Mouse (Mus musculus) liver, embryonic 16.5 days (tissue): ENCODE data around the gene Accs. TPM values are rescaled to one million over a fixed set of nuclear protein-coding genes. Genes with fewer than 3 reads are reported as not detected.

Experiments used
- ATAC-seq: fragments of 200-750 bp; cut with Nextera tagmentation; 2 replicates; pipeline ENCODE4 v1.8.0; 2017; ENCODE audit warnings: low read depth, mild to moderate bottlenecking, moderate number of reproducible peaks, moderate library complexity
- H3K27ac ChIP-seq: fragments of 300-500 bp; sonication (generic); 2 replicates; pipeline ENCODE4 v1.5.1; 2014; ENCODE audit warnings: mild to moderate bottlenecking, low read length
- H3K27me3 ChIP-seq: fragments of 300-500 bp; sonication (generic); 2 replicates; pipeline ENCODE4 v1.6.1; 2014; ENCODE audit warnings: low read depth, low read length, mixed read lengths; ENCODE audit not compliant: control insufficient read depth, insufficient read depth
- H3K36me3 ChIP-seq: fragments of 300-500 bp; sonication (generic); 2 replicates; pipeline ENCODE4 v1.6.1; 2014; ENCODE audit warnings: mild to moderate bottlenecking; ENCODE audit not compliant: control insufficient read depth, insufficient read depth
- H3K4me1 ChIP-seq: fragments of 300-500 bp; sonication (generic); 2 replicates; pipeline ENCODE4 v1.6.1; 2014; ENCODE audit warnings: low read depth, low read length, mixed read lengths; ENCODE audit not compliant: control insufficient read depth
- H3K4me2 ChIP-seq: fragments of 300-500 bp; sonication (generic); 2 replicates; pipeline ENCODE4 v1.6.1; 2014; ENCODE audit warnings: low read depth, low read length, mixed read lengths
- H3K4me3 ChIP-seq: fragments of 300-500 bp; sonication (generic); 2 replicates; pipeline ENCODE4 v1.5.1; 2014; ENCODE audit warnings: low read depth, mild to moderate bottlenecking, low read length
- H3K9ac ChIP-seq: fragments of 300-500 bp; sonication (generic); 2 replicates; pipeline ENCODE4 v1.6.1; 2014; ENCODE audit warnings: low read depth, low read length
- H3K9me3 ChIP-seq: fragments of 300-500 bp; sonication (generic); replicated peaks from 2 replicates; pipeline ENCODE4 v1.6.1; 2016; ENCODE audit warnings: low read length; ENCODE audit not compliant: control insufficient read depth
- WGBS: fragments of 180-500 bp; shearing (Covaris S2); extraction: QIAGEN DNeasy Blood & Tissue Kit; methylation state at CpG from one replicate; pipeline ENCODE4 v1.1.7; 2014; ENCODE audit not compliant: insufficient replicate concordance; 5-methylcytosine and 5-hydroxymethylcytosine counted together
- polyA plus RNA-seq: library from polyadenylated mRNA; unstranded; fragments of >200 nt; fragmentation: Nextera tagmentation; extraction: Ambion mirVana; gene quantifications from 2 replicates; pipeline ENCODE4 v1.2.1, GENCODE M21; 2015

The Accs gene
- 1.0 and 1.4 TPM in 2 replicates for polyA plus RNA-seq

DNA sequence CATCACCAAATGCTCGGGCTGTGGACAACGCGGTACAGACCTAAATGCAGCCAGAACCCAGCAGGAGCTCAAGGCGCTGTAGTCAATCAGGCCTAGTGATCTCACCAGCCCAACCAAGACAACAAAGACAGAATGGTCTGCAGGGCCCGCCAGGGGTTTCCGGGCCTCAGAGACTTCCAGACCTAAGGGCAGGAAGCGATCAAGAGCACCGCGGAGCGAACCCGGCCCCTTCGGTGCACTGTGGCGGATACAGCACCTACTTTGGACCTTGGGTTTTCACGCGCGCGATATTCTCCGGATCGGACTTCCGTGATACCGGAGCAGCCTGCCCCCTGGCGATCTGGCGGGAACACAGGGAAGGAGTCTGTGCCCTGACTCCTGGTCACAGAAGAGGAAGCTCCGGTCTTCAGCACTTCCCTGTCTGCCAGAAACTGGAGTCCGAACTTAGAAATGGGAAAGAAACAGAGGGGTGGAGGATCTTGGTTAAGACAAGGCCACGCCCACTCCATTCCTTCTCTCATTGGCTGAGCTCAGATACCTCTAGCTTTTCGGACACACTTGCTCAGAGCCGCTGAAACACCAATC lies at the start of gene Accs:
Gene Accs (minus strand): TSS at position 439 of the 585 bp plus-strand sequence.
- ATAC-seq, result peak; percentile 70
- Histone ChIP-seq H3K4me3 (peak within 1 kb of the TSS; percentile 68), H3K9me3 (no peaks in the 10 kb centered on the region), H3K27me3 (no peaks in the 10 kb centered on the region; the same call in 1 of the 2 replicates), H3K4me1 (peaks cover 2% of the 10 kb centered on the region; the same call in 1 of the 2 replicates), H3K9ac (peak within 1 kb of the TSS; percentile 63), H3K27ac (peak within 1 kb of the TSS; percentile 17; the same call in 1 of the 2 replicates), H3K36me3 (no peaks in the 10 kb centered on the region), H3K4me2 (peak within 1 kb of the TSS; percentile 74)
- WGBS, result under 1% methylated on average over 28 of the region's 28 CpGs

DNA sequence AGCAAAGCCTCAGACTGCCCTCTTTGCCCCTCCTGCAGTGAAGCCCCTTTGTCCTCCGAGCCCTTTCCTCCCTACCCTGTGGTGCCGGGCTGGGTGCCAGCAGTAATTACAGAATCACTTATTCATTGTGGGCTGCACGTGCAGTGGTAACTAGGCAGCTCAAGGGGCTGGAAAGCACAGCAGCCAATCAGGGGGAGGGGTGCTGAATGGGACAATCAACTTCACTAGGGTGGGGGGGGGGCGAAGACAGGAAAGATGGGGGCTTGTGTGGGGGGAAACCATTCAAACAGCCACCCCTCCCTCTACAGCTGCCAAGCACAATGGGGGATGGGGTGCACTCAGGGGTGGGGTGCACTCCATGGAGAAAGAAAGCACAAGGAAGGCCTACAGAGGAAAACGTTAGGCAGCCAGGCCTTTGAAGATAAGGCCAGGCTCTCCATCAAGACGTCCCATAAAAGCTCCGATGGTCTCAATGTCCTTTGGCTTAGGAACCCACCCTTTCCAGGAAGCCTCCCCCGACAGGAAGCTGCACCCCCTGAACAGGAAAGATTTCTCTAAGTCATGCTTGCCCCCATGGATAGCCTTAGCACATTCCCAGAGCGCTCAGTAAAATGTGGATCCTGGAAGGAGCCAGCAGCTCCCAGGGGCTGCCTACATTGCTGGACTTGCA lies 42.0 kb upstream of the Accs start:
- WGBS, result 24% methylated on average over 9 of the region's 9 CpGs
- ATAC-seq, result peak; percentile 51
- Histone ChIP-seq H3K9me3 (no peaks in the 10 kb centered on the region), H3K9ac (no peak overlapping the region), H3K27me3 (no peaks in the 10 kb centered on the region), H3K4me2 (no peak overlapping the region), H3K4me1 (no peaks in the 10 kb centered on the region), H3K36me3 (no peaks in the 10 kb centered on the region), H3K4me3 (no peak overlapping the region), H3K27ac (no peak overlapping the region)

- Histone ChIP-seq H3K36me3 (no peaks in the 10 kb centered on the region), H3K4me2 (no peak overlapping the region), H3K4me1 (no peaks in the 10 kb centered on the region), H3K4me3 (no peak overlapping the region), H3K27me3 (no peaks in the 10 kb centered on the region), H3K9me3 (no peaks in the 10 kb centered on the region), H3K27ac (no peak overlapping the region), H3K9ac (no peak overlapping the region)
- ATAC-seq, result no peak
- WGBS, result 74% methylated on average over 8 of the region's 8 CpGs
These were observed 40.4 kb upstream of the Accs start for GRCm38 (mm10) chr2:93890143-93890542.

DNA sequence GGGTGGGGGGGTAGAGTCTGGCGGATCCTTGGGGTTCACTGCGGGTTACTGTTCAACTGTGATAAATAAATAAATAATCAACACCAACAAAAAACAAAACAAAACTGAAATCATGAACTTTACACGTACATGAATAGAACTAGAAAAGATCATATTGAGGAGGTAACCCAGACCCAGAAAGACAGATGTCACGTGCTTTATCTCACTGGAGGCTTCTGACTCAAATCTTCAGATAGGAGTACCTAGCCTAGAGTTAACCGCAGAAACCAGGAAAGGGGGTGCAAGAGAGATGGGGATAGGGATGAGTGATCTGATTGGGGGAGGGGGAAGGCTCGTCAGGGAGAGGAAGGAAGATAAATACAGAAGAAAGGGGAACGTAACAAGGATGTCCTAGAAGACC lies 39.3 kb upstream of the Accs start:
- ATAC-seq, result no peak
- no peaks in the 10 kb centered on the region for H3K36me3 ChIP-seq
- no peak overlapping the region for H3K9ac ChIP-seq
- no peak overlapping the region for H3K27ac ChIP-seq
- WGBS, result 46% methylated on average over 7 of the region's 7 CpGs
- no peaks in the 10 kb centered on the region for H3K9me3 ChIP-seq
- H3K27me3 ChIP-seq, result no peaks in the 10 kb centered on the region
- H3K4me3 ChIP-seq, result no peak overlapping the region
- H3K4me1 ChIP-seq, result no peaks in the 10 kb centered on the region
- no peak overlapping the region for H3K4me2 ChIP-seq

- no peaks in the 10 kb centered on the region for H3K4me1 ChIP-seq
- H3K4me2 ChIP-seq, result no peak overlapping the region
- H3K4me3 ChIP-seq, result no peak overlapping the region
- ATAC-seq, result no peak
- 63% methylated on average over 6 of the region's 6 CpGs for WGBS
- H3K27ac ChIP-seq, result no peak overlapping the region
- no peaks in the 10 kb centered on the region for H3K9me3 ChIP-seq
- no peaks in the 10 kb centered on the region for H3K27me3 ChIP-seq
- no peaks in the 10 kb centered on the region for H3K36me3 ChIP-seq
- H3K9ac ChIP-seq, result no peak overlapping the region
These were observed 38.6 kb upstream of the Accs start for GRCm38 (mm10) chr2:93888366-93888765.

- Histone ChIP-seq H3K9ac (no peak overlapping the region), H3K27me3 (no peaks in the 10 kb centered on the region), H3K4me3 (no peak overlapping the region), H3K4me2 (no peak overlapping the region), H3K4me1 (no peaks in the 10 kb centered on the region), H3K27ac (no peak overlapping the region), H3K9me3 (no peaks in the 10 kb centered on the region), H3K36me3 (no peaks in the 10 kb centered on the region)
- 21% methylated on average over 11 of the region's 11 CpGs for WGBS
- ATAC-seq, result no peak
These were observed 37.5 kb upstream of the Accs start for GRCm38 (mm10) chr2:93887273-93887672.

DNA sequence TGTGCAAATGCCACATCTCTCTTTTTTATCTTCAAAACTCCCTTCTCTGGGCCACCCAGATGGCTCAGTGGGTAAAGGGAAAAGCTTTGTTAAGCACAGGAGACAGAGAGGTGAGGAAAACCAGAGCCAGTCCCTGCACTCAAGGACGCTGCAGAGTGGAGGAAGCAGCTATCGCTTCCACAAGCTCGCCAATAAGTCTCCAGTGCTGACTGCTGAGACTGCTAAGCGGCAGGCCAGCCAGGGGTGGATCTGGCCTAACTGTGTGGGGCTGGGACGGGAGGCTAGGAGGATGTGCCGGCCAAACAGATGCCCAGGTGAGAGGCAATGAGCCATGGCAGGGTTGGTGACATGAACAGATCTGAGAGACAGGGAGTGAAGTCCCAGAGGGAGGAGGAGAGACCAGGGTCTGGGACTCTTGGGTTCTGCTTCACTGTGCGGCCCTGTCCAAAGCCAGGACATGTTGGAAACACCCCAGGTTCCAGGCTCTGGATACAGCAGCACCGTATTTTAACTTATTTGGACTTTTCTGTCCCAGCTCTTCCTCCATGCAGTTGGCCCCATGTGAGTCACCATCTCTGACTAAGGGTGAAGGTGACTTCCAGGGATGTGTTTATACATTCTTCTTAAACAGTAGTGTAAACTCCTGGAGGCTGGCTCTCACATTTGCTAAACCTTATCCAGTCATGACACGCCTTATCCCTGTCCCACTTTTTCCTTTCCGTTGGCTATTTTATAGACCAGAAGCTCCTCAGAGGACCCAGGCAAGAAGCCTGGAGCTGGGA lies 36.5 kb upstream of the Accs start:
- H3K4me2 ChIP-seq, result no peak overlapping the region
- 45% methylated on average over 10 of the region's 10 CpGs for WGBS
- H3K36me3 ChIP-seq, result no peaks in the 10 kb centered on the region
- H3K4me1 ChIP-seq, result no peaks in the 10 kb centered on the region
- H3K4me3 ChIP-seq, result no peak overlapping the region
- ATAC-seq, result no peak
- no peaks in the 10 kb centered on the region for H3K9me3 ChIP-seq
- H3K9ac ChIP-seq, result no peak overlapping the region
- H3K27me3 ChIP-seq, result no peaks in the 10 kb centered on the region
- no peak overlapping the region for H3K27ac ChIP-seq

- no peaks in the 10 kb centered on the region for H3K9me3 ChIP-seq
- no peak for ATAC-seq
- H3K9ac ChIP-seq, result no peak overlapping the region
- 35% methylated on average over 5 of the region's 5 CpGs for WGBS
- H3K4me3 ChIP-seq, result no peak overlapping the region
- no peak overlapping the region for H3K4me2 ChIP-seq
- no peaks in the 10 kb centered on the region for H3K36me3 ChIP-seq
- no peaks in the 10 kb centered on the region for H3K4me1 ChIP-seq
- no peaks in the 10 kb centered on the region for H3K27me3 ChIP-seq
- H3K27ac ChIP-seq, result no peak overlapping the region
These were observed 33.3 kb upstream of the Accs start for GRCm38 (mm10) chr2:93883066-93883465.
